Mouse (Mus musculus) embryonic stem cell, embryonic (primary cell): ENCODE measurements around the gene Rtn4rl2.

ENCODE experiments used
- CTCF ChIA-PET, 4 experiments: fragments of 300-600 bp in 2 of 4; fragments of 350-600 bp in 2 of 4; sonication (Branson Sonifier 250); formaldehyde crosslinking; loops; one replicate each; lab custom pipeline; 2022; ENCODE audit warnings: inconsistent platforms in 2 of 4; lab: Charles Lee
- POLR2A ChIA-PET, 4 experiments: fragments of 300-600 bp in 2 of 4; fragments of 350-600 bp in 2 of 4; sonication (Branson Sonifier 250); formaldehyde crosslinking; loops; one replicate each; lab custom pipeline; 2022; ENCODE audit warnings: antibody characterized with exemption in 4 of 4, inconsistent platforms in 1 of 4; lab: Charles Lee

Rtn4rl2 gene

GRCm38 (mm10) chr2:84840016-84840747 lies 46.3 kb downstream of the Rtn4rl2 start:
- ChIA-PET CTCF (interaction anchor here in 2 of 4 experiments (0.8 to 3.8 kb wide), 7 partner anchors 9 to 99 kb away, joined by 4 to 37 read pairs (median 8); no protein-coding TSS in a partner anchor), POLR2A (interaction anchor here (0.5 to 5.9 kb wide), 22 partner anchors 9 to 208 kb away, joined by 3 to 128 read pairs (median 6); partner anchors contain the start of genes Gm19426 (in 3 of the 4), Serping1 (in 2 of the 4), Ube2l6 (in 2 of the 4) and Clp1 (in 1 of the 4))

DNA sequence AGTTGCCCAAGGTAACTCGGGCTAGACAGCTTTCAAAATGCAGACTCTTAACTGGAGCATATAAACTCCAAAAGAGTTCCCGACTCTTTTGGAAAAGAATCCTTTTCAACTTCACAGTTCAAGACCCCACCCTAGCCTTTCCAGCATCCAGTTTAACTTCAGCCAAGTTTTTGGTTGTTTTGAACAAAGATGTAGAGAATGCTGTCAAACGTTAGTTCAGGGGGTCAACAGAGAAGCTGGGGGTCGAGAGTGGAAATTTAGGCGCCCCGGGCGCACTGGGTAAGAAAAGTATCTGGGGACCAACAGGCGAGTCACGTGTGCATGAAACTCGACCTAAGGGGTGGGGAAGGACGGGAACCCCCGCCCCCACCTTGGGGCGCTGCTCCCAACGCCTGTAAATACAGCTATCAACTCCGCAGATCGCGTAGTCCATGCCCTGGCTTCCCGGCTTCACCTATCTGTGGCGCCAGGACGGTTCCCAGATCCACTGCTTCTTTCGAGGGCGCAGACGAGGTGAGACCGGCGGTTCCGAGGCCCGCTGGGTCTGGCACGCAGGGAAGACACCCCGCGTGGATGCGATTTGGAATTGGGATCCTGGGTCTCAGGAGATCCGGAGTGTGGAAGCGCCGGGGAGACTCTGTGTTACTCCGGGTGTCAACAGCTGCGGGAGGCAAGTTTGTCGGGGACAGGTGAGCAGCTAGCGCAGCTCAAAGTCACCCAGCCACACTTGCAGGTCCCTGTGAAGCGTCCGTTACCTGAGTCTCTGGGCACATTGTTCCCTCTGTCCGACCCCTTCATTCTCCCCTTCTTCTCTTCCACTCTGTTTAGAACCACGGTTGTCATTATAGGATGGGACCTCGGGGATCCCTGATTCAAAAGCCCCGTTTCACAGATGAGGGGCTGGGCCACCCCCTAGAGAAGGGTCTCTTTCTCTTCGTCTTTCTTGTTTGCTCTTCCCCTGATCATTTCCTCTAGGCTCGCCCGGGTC lies 47.2 kb downstream of the Rtn4rl2 start:
- CTCF ChIA-PET: interaction anchor here (0.6 to 3.8 kb wide), 15 partner anchors 13 to 99 kb away, joined by 3 to 37 read pairs (median 6); no protein-coding TSS in a partner anchor
- POLR2A ChIA-PET: interaction anchor here (0.5 to 5.9 kb wide), 57 partner anchors 8 to 364 kb away, joined by 3 to 128 read pairs (median 6); partner anchors contain the start of genes Gm19426 (in 3 of the 4), P2rx3 (in 2 of the 4), Serping1 (in 2 of the 4) and Smtnl1 (in 2 of the 4)

GRCm38 (mm10) chr2:84838593-84838949 lies 47.9 kb downstream of the Rtn4rl2 start, which contains the start of gene Slc43a1:
TSS of gene Slc43a1 (plus strand) at chr2:84838850.
- CTCF ChIA-PET: interaction anchor here (0.6 to 3.8 kb wide), 16 partner anchors 12 to 98 kb away, joined by 3 to 37 read pairs (median 6); partner anchors contain the start of gene Timm10 (in 1 of the 4)
- POLR2A ChIA-PET: interaction anchor here (0.7 to 5.9 kb wide), 62 partner anchors 9 to 363 kb away, joined by 3 to 128 read pairs (median 6); partner anchors contain the start of genes Gm19426 (in 3 of the 4), P2rx3 (in 2 of the 4), Serping1 (in 2 of the 4) and Smtnl1 (in 2 of the 4)

- POLR2A ChIA-PET: interaction anchor here (0.5 to 5.9 kb wide), 77 partner anchors 8 to 363 kb away, joined by 3 to 128 read pairs (median 5); partner anchors contain the start of genes Gm19426 (in 3 of the 4), Smtnl1 (in 3 of the 4), Ssrp1 (in 2 of the 4) and Timm10 (in 2 of the 4)
- CTCF ChIA-PET: interaction anchor here (0.6 to 3.8 kb wide), 23 partner anchors 12 to 170 kb away, joined by 3 to 37 read pairs (median 6); partner anchors contain the start of genes Smtnl1 (in 1 of the 4) and Timm10 (in 1 of the 4)
Observed at GRCm38 (mm10) chr2:84837817-84838592, 48.5 kb downstream of the Rtn4rl2 start.

- ChIA-PET CTCF (interaction anchor here (0.5 to 3.8 kb wide), 22 partner anchors 10 to 382 kb away, joined by 3 to 37 read pairs (median 4); partner anchors contain the start of genes Smtnl1 (in 1 of the 4) and Timm10 (in 1 of the 4)), POLR2A (interaction anchor here (0.5 to 5.9 kb wide), 50 partner anchors 10 to 258 kb away, joined by 3 to 128 read pairs (median 7); partner anchors contain the start of genes Gm19426 (in 3 of the 4), Smtnl1 (in 3 of the 4), Timm10 (in 2 of the 4) and Ctnnd1 (in 1 of the 4))
Observed at GRCm38 (mm10) chr2:84837107-84837506, 49.4 kb downstream of the Rtn4rl2 start.

DNA sequence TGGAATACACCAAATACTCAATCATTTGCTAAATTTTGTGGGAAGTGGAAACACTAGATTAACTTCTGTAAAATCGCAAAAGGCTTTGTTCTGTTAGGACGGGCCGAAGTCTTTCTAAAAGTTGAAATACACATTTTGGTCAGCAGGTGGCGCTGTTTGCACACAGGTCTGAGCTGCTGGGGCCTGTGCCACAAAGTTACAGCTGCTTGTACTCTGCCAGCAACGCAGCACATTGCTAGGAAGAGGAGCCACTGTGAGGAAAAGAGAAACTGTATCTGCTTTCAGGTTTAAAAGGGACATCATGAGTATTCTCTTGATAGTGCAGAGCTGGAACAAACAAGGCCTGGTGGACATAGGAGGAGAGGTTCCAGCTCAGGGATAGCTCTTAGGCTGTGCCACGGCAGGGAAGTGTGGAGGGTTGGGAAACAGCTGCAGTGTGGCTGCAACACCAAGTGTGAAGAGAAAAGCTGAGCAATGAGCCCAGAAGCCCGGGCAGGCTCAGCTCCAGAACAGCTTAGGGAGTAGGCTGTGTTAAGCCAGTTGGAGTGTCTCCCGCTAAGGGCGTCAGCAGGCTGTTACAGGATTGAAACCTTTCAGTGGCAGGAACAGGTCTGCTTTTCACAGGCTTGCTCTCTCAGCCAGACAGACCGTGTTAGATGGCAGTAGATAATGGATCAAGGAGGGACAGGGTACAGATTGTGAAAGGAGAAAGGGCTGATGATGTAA lies 54.7 kb downstream of the Rtn4rl2 start:
- CTCF ChIA-PET: interaction anchor here (0.6 to 4.2 kb wide), 67 partner anchors 9 to 415 kb away, joined by 3 to 103 read pairs (median 5); partner anchors contain the start of genes Smtnl1 (in 3 of the 4), Ube2l6 (in 3 of the 4), Rtn4rl2 (in 2 of the 4) and Clp1 (in 1 of the 4)
- POLR2A ChIA-PET: interaction anchor here (0.5 to 5.1 kb wide), 38 partner anchors 9 to 216 kb away, joined by 3 to 41 read pairs (median 4); partner anchors contain the start of genes Smtnl1 (in 2 of the 4), Gm19426 (in 1 of the 4), P2rx3 (in 1 of the 4) and Ssrp1 (in 1 of the 4)

DNA sequence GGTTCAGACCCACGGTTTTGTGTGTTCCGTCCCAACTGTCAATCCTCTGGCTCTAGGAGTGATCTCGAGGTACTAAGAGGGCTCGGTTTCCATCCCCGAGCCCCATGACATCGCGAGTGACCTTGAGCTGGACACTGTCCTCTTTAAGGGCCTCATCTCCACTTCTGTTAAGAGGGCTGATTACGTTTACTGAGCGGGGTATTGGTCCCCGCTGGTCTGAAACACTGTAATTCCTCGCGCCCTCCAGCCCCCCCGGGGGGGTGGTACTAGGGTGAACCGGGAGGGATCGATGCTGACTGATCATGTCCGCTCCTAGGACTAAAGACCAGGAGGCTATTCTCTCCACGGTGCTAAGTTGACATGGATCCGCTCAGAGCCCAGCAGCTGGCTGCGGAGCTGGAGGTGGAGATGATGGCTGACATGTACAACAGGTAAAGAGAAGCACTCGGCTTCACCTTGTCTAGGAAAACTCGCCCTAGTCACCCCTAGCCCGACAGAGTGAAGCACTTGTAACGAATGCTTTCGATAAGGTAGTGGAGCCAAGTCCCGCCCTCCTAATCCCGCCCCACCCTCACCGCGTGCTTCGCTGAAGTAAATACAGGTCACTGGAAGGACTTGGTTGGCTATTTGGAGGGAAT lies 59.1 kb downstream of the Rtn4rl2 start:
- POLR2A ChIA-PET: interaction anchor here in 3 of 4 experiments (0.7 to 3.8 kb wide), 30 partner anchors 10 to 238 kb away, joined by 3 to 50 read pairs (median 4); partner anchors contain the start of genes Ctnnd1 (in 1 of the 3), Gm19426 (in 1 of the 3), Gm28635 (in 1 of the 3) and Med19 (in 1 of the 3)
- CTCF ChIA-PET: interaction anchor here in 3 of 4 experiments (0.6 to 1.2 kb wide), 6 partner anchors 9 to 60 kb away, joined by 3 to 7 read pairs (median 4); no protein-coding TSS in a partner anchor

GRCm38 (mm10) chr2:84826488-84827282 lies 59.8 kb downstream of the Rtn4rl2 start, which contains the start of gene Timm10:
TSS of gene Timm10 (plus strand) at chr2:84826997.
- ChIA-PET CTCF (interaction anchor here in 3 of 4 experiments (0.6 to 1.2 kb wide), 7 partner anchors 10 to 632 kb away, joined by 3 to 8 read pairs (median 4); no protein-coding TSS in a partner anchor), POLR2A (interaction anchor here in 3 of 4 experiments (0.5 to 3.8 kb wide), 35 partner anchors 9 to 239 kb away, joined by 3 to 50 read pairs (median 4); partner anchors contain the start of genes Clp1 (in 1 of the 3), Gm28635 (in 1 of the 3), Med19 (in 1 of the 3) and Selenoh (in 1 of the 3))

- POLR2A ChIA-PET: interaction anchor here (0.5 to 4.3 kb wide), 26 partner anchors 8 to 157 kb away, joined by 3 to 48 read pairs (median 5); partner anchors contain the start of genes Slc43a1 (in 2 of the 4), Clp1 (in 1 of the 4), Gm19426 (in 1 of the 4) and Serping1 (in 1 of the 4)
- CTCF ChIA-PET: interaction anchor here (0.5 to 1.8 kb wide), 12 partner anchors 9 to 829 kb away, joined by 3 to 9 read pairs (median 4); partner anchors contain the start of gene Ube2l6 (in 1 of the 4)
Observed at GRCm38 (mm10) chr2:84823237-84823636, 63.3 kb downstream of the Rtn4rl2 start.

DNA sequence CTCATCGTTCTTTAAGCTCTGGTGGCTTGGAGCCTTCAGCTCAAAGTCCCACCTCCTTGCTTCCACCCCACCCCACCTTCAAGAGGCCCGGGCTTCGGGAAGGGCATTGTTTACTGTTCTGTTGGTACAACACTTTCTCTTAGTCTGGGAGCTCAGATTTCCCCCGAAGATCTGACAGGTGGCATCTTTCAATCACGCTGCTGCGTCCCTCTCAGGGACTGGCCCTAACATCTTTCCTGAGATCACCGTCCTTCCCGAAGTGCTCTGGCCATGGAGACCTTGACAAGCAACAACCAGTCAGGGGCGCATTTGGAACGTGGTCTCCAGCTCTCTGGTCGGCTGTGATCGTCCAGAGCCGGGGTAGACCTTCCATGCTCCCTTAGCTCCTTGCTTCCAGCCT lies 64.0 kb downstream of the Rtn4rl2 start, which contains the start of gene Smtnl1:
Gene Smtnl1 (minus strand): TSS at position 101 of the 400 bp plus-strand sequence.
- POLR2A ChIA-PET: interaction anchor here in 3 of 4 experiments (0.5 to 4.3 kb wide), 28 partner anchors 8 to 214 kb away, joined by 3 to 48 read pairs (median 4); partner anchors contain the start of genes Slc43a1 (in 2 of the 3), Clp1 (in 1 of the 3), Gm19426 (in 1 of the 3) and P2rx3 (in 1 of the 3)
- CTCF ChIA-PET: interaction anchor here (0.8 to 1.8 kb wide), 12 partner anchors 9 to 185 kb away, joined by 3 to 9 read pairs (median 4); partner anchors contain the start of gene Ube2l6 (in 1 of the 4)
